Mouse (Mus musculus) frontal cortex, postnatal 14 days (tissue): ENCODE results near the gene Sec61a1.

Source experiments
- DNase-seq, 2 experiments: peaks; one replicate each; pipeline ENCODE4 v3.0.0; 2022; ENCODE audit warnings: low spot score in 2 of 2

The Sec61a1 gene

GRCm38 (mm10) chr6:88516667-88517066 lies 2.0 kb downstream of the Sec61a1 start:
- DNase-seq: no peak

- no peak for DNase-seq
These were observed 2.7 kb downstream of the Sec61a1 start for GRCm38 (mm10) chr6:88515971-88516370.

GRCm38 (mm10) chr6:88514546-88514945 lies 4.2 kb downstream of the Sec61a1 start:
- no peak for DNase-seq

GRCm38 (mm10) chr6:88513984-88514383 lies 4.7 kb downstream of the Sec61a1 start:
- DNase-seq: no peak

GRCm38 (mm10) chr6:88503044-88503443 lies 15.7 kb downstream of the Sec61a1 start:
- DNase-seq: no peak

- no peak for DNase-seq
These were observed 16.4 kb downstream of the Sec61a1 start for GRCm38 (mm10) chr6:88502030-88502970.

- no peak for DNase-seq
These were observed 18.3 kb downstream of the Sec61a1 start for GRCm38 (mm10) chr6:88500405-88500767.

GRCm38 (mm10) chr6:88499481-88500404 lies 19.0 kb downstream of the Sec61a1 start:
- DNase-seq: peak in 1 of 2 experiments; percentile 54

- no peak for DNase-seq
These were observed 25.0 kb downstream of the Sec61a1 start for GRCm38 (mm10) chr6:88493712-88494111.

GRCm38 (mm10) chr6:88490629-88491354 lies 27.9 kb downstream of the Sec61a1 start:
- DNase-seq: no peak

- DNase-seq: no peak
These were observed 28.9 kb downstream of the Sec61a1 start for GRCm38 (mm10) chr6:88489834-88490233.

GRCm38 (mm10) chr6:88489026-88489425 lies 29.7 kb downstream of the Sec61a1 start:
- DNase-seq: no peak

- peak; percentile 70 to 73 for DNase-seq
These were observed 31.8 kb downstream of the Sec61a1 start for GRCm38 (mm10) chr6:88486893-88487292.

GRCm38 (mm10) chr6:88485378-88485777 lies 33.3 kb downstream of the Sec61a1 start:
- DNase-seq: no peak

GRCm38 (mm10) chr6:88483913-88484312 lies 34.8 kb downstream of the Sec61a1 start:
- DNase-seq: no peak

- DNase-seq: no peak
These were observed 35.6 kb downstream of the Sec61a1 start for GRCm38 (mm10) chr6:88483111-88483510.

- no peak for DNase-seq
These were observed 38.3 kb downstream of the Sec61a1 start for GRCm38 (mm10) chr6:88480421-88480820.

- no peak for DNase-seq
These were observed 48.8 kb downstream of the Sec61a1 start for GRCm38 (mm10) chr6:88469878-88470277.

- peak; percentile 87 to 89 for DNase-seq
These were observed 53.4 kb downstream of the Sec61a1 start, which contains the start of gene Ruvbl1 for GRCm38 (mm10) chr6:88465181-88465920. TSS of gene Ruvbl1 (plus strand) at chr6:88465409.

GRCm38 (mm10) chr6:88454545-88454944 lies 64.2 kb downstream of the Sec61a1 start:
- no peak for DNase-seq
